Mouse (Mus musculus) spleen, postnatal 14 days (tissue): Measurements from ENCODE around the gene Cblb.

Experiments used
- DNase-seq, 2 experiments: peaks; one replicate each; pipeline ENCODE4 v3.0.0; 2021 to 2022; ENCODE audit warnings: low spot score in 2 of 2

The Cblb gene

DNA sequence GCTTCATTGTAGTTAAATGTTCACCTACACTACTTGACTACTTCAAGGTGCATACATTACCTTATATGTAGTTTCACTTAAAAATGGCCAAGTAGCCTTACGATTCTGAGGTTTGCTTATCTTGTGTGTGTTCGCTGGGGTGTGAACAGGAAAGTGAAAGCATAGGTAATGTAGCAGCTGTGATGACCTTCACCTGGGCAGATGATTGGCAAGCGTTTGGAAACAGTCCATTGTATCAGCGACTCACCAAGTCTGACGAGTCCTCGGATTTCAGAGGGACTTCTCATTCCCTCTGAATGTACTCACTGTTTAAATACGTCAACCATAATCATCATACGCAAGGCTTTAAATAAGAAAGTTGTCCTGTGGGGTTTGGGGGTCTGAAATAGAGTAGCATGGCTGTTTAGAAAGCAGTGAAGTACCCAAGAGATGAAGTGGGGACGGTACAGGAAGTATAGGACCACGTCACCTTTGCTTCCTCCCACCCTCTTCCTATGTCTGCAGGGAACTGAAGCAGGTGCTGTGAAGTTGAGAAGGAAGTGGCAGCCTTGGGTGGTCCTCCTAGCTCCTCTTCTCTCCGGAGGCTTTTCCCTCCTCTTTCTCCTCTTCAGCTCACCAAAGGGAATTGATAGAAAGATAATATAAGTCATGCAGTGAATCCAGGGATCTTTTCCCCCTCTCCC lies 101.9 kb downstream of the Cblb start:
- DNase-seq = no peak

DNA sequence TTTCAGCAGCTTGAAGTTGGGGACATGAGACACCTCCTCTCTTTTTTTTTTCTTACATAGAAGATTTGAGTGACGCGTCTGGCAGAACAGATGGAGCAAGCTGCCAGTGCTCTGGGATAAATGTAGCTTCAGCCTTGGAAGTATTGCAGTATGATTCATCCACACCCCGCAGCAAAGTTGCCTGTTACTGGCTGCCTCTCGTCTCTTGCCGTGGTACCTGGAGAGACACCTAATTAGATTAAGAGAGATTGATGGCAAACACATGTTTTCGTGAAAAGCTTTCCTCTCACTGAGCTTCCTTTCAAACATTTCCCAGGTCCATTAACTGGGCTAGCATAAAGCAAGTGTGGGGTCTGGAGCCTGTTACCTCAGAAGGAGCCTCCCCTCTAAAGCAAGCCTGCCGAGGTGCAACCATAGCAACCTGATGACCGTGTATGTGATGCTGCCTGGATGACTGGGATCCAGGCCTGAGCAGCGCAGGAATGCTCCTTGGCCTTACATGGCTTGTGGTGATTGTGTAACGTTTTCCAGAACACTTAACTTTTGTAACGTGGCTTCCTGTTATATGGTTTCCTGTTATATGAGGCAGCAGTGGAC lies 103.7 kb downstream of the Cblb start:
- no peak for DNase-seq

DNA sequence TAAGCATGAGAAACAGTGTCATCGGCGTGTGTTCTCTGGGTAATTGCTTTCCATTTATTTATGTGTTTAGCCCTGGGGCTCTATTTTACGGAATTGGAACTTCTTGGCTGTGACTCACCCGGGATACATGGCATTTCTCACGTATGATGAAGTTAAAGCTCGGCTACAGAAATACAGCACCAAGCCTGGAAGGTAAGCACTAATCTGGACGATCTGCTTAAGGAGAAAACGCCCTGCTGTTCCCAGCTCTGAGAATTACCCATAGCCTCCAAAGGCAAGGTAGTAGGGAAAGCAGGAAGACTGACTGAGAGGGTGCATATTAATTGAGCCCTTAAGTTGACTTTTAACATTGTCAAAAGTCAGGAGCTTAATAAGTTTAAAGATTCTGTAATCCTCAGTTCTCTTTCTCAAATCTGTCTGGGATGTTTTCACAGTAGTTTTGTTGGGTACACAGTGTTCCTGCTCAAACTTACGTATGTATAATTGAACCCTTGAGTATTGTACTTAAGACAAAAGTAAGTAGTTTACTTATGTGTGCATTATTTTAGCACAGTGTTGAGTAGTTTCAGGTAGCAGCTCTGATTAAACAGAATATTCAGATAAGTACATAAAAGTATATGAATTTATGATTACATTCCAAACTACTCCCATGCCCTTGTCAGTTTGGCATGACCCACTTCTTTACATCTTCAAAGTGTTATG lies 104.8 kb downstream of the Cblb start:
- no peak for DNase-seq

DNA sequence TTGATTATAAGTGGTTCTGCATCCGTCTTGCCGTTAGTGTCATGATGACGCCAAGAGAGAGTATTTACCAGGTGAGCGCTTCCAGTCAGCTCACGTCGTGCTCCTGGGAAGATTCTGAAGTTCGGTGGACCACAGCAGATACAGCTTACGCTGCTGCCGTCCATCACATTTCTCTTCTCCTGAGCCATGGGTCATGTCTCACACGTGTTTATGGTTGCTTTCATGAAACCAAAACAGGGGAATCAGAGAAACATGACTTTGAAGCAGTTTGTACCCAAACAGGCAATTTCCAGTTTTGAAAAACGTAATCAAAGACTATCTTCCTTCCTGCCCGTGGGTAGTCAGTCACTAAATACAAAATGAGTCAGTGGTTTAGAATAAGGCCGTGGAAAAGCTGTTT lies 112.1 kb downstream of the Cblb start:
- no peak for DNase-seq

DNA sequence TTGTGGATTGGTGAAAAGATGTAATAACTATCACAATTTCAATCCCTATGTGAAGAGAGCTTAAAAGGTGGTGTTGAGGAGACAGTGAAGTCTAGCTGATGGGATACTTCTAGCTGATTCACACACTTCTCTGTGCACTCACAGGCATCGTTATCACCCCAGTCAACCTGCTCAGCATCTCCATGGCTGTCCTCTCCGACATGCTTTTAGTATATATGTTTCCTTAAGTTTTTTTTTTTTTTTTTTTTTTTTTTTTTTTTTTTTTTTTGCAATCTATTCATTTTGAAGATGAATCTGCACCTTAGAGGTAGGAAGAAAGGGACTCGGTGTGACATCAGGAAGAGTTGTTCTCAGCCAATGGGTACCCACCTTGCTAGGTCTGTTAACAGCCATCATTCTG lies 112.8 kb downstream of the Cblb start:
- no peak for DNase-seq

DNA sequence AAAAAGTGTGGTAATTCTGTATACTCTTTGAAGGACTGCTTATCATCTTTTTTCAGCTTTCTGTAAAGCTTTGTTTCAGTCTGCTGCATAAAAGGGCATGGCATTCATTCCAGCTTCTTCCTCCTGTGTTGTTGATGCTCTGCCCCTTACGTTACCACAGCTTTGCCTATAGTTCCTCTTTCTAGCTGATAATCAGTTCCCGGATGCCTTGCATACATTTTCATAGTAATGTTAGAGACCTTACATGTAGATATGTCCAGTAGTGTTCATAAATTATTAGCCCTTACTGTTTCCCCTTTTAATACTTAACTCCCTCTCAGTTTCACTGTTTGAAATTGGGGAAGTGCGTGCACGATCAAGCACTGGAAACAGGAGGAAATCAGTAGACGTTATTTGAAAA lies 113.8 kb downstream of the Cblb start:
- no peak for DNase-seq

DNA sequence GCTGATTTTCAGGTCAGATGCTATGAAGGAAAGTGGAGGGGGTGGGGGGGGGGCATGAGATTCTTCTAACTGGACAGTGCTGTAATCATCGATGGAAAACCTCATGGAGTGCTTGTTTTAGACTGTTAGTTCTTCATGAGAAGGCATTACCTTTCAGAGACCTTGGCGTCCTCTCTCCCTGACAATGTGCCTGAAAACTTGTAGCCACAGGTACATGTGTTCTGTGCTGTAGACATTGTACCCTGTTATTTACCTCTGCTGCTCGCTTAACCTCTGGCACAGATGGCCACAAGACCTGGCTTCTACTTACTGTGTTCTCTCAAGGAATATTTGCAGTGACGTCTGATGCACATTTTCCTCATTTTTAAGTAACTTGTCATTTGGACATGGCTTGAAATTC lies 114.5 kb downstream of the Cblb start:
- no peak for DNase-seq

DNA sequence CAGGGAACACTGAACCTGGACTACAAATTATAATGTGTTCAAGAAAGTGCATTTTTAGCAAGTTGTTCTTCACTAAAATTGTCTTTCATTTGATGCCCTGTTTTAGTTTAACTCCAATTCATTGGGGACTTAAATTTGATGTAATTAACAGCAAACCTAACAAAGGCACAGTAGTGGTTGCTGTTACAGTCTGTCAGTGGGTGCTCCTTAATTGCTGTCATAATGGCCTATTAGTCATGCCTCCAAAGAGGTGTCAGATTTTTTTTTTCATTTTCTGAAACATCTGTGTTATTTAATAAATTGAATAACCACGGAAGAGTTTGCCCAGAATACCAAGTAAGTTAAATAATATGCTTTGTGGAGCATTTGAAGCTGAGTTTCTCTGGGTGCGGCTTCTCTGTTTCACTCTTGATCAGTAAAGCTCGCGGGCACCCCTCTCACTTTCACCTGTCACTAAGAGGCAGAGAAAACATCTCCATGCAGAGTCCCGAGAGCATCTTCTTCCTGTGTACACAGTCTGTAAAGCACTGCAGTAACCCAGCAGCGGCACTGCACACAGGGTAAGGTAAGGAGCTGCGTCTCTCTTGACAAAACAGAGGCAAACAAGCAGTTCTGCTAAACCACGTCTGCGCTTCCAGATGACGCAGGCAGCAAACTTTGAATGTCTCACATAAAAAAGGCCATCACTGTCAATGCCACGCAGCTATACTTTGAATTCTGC lies 116.1 kb downstream of the Cblb start:
- DNase-seq = peak; percentile 11 to 14

DNA sequence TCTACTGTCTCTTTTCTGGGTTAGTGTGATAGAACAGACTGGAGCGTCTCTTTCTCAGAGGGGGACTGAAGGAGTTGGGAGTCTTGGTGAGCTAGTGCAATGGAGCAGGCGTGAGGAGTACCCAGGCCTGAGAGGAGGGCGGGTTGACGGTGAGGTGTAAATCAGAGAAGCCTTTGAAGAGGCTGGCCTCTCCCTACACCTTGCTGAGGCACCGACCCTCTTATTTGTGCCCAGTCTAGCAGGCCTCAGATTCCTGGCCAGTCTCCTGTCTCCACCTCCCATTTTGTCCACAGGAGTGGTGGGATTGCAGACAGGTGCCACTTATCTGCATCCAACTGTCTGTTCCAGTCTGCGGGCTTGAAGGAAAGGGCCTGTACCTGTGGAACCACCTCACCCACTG lies 117.0 kb downstream of the Cblb start:
- DNase-seq = no peak

DNA sequence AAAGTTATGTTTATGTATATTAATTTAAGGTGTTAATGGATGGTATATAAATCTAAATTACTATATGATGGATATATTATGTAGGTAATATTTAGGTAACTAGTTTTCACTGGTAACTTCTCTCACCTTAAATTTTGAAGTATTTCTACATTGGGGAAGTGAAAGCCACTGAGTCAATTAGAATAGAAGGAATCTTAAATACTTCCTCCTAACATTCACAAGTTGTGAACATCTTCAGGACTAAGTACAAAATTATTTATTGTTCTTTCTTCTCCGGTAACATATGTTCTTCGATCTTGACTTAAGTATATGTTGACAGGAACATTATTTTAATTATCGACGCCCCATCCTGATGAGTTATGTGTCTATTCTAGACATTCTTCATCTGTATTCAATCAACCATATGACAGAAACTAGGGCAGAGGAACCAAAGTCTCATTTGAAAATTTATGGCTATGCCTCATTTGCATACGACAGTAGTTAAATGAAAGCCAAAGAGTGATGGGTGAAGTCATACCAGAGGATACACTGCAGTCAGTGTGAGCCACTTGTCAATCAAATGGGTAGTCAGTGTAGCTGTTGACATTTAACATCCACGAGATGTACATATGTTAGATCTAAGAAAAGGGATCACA lies 118.2 kb downstream of the Cblb start:
- no peak for DNase-seq

DNA sequence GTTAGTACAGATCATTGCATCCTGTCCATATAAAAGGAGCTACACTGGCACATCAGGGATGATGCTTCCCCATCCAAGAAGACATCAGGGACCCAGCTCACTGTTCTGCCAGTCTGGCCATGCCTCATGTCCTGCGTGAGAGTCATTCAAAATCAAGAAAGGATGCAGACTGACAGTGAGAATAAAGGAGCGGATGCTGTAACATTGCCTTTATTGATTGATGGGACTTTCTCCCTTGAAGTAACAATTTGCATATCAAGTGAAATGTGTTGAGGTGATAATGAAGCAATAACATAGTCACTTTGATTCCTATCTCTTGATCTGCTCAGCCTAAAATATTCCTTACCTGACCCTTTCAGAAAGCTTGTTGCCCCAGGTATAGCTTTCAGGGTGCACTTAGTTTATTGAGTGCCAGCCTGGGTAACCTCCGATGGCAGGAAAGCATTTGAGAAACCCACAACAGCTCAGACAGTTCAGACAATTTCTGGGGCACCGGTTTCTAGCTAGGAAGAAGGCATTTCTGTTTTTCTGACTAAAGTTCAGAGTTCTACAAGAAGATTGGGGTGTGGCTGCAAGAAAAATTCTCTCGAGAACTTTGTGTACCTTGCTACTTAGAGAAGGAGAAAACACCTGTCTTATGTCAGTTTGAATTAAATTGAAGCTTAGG lies 124.1 kb downstream of the Cblb start:
- DNase-seq = no peak

DNA sequence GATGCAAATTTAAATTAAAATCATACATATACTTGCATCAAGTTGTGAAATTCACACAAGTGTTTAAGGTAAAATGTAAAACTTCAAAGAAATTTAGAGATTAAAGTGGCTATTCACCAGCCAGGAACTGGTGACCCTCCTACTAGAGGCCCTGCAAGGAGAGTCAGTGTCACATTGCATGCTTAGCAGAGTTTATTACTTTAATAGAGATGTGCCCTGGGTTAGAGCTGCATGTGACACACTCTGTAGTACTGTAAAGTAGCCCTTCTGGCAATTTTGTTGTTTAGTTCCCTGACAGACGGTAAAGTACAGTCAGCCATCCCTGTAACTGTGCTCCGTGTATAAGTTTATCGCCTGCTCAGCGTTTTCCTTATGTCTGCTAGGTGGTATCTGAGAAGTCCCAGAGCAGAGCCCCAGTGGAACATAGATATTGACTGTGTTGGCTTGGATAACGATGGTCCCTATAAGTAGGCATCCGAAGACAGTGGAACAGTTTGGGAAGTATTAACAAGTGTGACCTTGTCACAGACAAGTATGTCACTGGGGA lies 129.0 kb downstream of the Cblb start:
- DNase-seq = no peak

DNA sequence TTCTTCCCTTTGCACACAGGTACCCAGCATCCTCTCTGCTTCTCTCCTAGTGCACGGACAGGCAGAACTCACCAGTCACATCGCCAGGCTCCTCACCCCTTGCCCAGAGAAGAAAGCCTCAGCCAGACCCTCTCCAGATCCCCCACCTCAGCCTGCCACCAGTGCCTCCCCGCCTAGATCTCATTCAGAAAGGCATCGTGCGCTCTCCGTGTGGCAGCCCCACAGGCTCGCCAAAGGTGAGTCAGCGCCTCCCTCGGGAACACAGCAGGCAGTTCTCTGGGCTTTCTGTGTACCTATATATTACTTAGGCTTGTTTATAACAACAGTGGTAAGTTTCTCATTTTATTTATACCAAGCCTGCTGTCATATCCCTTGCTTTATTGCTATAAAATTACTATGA lies 133.2 kb downstream of the Cblb start:
- DNase-seq = no peak

DNA sequence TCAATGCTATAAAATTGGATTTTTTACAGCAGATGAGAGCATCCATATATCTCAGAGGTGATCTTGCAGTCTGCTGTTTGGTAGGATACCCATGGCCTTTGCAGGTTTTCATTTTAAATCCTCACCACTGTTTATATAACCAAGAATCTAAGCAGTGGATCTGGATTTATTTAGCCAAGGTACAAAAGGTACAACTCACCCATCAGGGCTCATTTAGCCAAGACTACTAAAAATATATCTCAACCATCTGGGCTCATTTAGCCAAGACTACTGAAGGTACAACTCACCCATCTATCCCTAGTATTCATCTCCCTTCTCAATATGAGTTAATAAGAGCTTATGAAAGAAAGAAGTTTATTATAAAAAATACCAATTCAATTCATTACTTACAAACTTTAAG lies 142.2 kb downstream of the Cblb start:
- DNase-seq = no peak

DNA sequence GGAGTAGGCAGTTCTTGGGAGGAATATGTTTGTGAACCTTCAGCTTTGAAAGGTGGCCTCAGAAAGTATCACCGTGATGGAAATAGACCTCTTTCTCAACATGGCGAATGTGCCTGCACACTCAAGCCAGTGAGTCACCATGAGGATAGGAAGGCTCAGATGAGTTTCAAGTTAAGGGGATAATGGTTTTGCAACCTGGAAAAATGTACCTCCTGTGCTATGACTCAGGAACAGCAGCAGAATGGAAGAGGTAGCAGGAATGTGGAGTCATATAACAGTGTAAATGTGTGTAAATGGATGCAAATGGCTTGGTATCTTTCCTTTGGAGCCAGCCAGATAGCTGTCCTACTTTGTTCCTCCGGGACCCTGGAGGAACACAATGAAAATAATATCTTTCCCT lies 148.8 kb downstream of the Cblb start:
- no peak for DNase-seq

DNA sequence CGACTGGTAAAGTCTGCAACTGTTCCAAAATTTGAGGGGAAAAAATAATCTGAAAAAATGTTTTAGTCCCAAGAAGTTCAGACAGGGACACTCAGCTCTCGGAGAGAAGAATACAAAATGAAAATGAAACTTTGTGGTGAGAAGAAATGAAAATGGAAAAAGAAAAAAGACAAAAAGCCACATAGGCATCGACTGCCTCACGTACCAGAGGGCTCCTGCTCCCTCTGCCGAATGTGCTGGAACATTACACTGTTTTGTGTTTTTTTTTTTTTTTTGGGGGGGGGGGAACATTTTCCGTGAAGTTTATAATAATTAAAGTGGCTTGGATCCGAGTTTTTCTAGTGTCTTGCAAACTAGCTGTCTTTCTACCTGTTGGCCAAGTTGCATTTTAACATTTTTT lies 151.0 kb downstream of the Cblb start:
- no peak for DNase-seq

DNA sequence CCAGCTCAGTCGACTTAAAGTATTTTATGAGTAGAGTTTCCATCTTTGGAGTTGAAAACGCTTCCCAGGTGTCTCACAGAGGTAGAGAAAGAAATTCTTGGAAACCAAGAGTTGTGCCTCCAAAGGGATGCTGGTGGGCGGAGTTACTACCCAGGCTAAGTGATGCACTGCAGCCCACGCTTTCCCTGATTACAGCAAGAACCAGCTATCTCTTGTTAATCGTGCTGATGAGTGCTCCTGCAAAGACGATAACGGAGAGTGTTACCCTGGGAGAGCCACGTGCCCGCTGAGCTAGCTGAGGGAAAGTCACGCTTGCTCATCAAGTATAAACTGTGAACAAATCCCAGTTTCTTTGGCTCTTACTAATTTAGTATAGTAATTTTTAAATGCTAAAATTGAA lies 153.3 kb downstream of the Cblb start:
- DNase-seq = no peak

DNA sequence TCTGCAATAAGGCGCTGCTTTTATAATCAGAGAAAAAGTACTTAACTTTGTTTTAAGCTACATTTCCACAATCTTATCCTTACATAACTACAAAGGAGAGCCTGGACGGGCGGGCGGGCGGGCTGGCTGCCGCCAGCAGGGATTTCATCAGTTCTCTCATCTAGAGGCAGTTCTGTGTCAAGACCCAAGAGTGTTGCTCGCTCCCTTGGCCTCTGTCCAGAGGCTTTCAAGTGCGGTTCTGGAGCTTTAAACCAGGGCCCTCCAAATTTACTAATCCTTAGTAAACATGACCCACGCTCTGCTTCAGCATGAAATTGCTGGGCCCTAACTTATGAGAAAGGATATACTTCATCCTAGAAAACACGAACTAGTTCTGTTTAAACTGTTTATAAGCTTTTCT lies 155.7 kb downstream of the Cblb start:
- DNase-seq = no peak

DNA sequence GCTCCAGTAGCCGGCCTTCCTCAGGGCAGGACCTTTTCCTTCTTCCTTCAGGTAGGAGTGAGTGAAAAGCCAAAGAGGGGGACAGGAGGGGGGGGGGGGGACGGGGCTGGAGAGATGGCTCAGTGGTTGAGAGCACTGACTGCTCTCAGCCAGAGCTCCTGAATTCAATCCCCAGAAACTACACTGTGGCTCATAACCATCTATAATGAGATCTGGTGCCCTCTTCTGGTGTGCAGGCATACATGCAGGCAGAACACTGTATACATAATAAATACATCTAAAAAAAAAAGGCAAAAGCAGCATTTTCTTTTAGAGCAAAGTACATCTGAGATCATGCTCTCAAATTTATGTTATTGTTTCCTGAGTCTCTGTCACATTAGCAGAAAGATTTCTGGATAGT lies 158.1 kb downstream of the Cblb start:
- DNase-seq = no peak

DNA sequence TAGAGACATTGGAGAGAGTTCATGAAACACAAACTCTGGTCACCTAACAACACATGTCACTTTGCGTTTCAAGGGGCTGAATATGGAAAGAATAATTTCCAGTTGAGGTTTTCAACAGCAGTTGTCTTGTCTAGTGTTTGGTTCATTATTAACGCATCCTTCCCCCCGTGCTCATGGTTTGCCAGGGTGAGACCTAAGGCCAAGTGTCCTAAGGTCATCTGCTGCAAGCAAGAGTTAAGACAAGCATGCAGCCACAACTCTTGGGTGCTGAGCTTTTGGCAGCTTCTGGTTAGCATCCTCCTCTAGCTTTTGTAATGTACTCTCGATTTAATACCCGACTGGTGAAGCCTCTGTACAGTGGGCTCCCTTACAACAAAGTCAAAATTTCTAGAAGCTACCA lies 159.7 kb downstream of the Cblb start:
- no peak for DNase-seq

DNA sequence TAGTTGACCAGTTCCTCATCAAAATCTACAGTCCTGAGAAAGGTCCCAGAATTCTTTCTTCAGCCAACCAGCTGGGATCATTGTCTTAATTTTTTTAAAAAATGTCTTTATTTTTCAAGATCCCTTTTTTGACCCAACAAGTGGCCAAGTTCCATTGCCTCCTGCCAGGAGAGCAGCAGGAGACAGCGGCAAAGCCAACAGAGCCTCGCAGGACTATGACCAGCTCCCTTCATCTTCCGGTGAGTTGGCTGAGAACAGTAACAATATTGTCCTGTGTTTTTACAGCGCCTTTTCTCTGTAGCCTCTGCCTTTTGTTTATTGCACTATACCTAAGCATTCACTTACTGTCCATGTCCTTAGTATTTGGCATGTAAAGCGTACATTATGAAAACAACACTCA lies 163.0 kb downstream of the Cblb start:
- no peak for DNase-seq
